Mouse (Mus musculus) megakaryocyte progenitor cell, adult 5-6 weeks (primary cell): ENCODE results near the gene Cdc20b. TPM values are rescaled to one million over a fixed set of nuclear protein-coding genes. Genes with fewer than 3 reads are reported as not detected.

ENCODE experiments used
- ATAC-seq: replicated peaks from 2 replicates; pipeline ENCODE4 v1.8.0; 2016; ENCODE audit warnings: mild to moderate bottlenecking, moderate TSS enrichment, inconsistent platforms; ENCODE audit not compliant: poor library complexity
- total RNA-seq, 2 experiments: library from RNA; stranded (forward) in 1 of 2; stranded (reverse) in 1 of 2; fragments of 157-497, 149-512 nt in 1 of 2; fragments of 200-1000 nt in 1 of 2; gene quantifications; 2 replicates each; pipeline versions ENCODE4 v1.2.3 to v1.2.4; 2015 to 2017

The Cdc20b gene
- total RNA-seq (2015) (not detected in 2 replicates), total RNA-seq (2017) (not detected in 2 replicates)

- peak; percentile 63 for ATAC-seq
These were observed at the start of gene Cdc20b for GRCm38 (mm10) chr13:113034950-113035421. Gene Cdc20b, plus strand, starts transcription at chr13:113035111.

GRCm38 (mm10) chr13:112985605-112986450 is 49.1 kb upstream of the Cdc20b start:
- ATAC-seq, result no peak

- ATAC-seq, result no peak
These were observed 48.4 kb upstream of the Cdc20b start for GRCm38 (mm10) chr13:112986451-112986950.

- peak; percentile 81 for ATAC-seq
These were observed 47.4 kb upstream of the Cdc20b start, which contains the start of gene Ccno for GRCm38 (mm10) chr13:112987532-112987943. Gene Ccno, plus strand, starts transcription at chr13:112987802.

GRCm38 (mm10) chr13:112987991-112988390 is 46.9 kb upstream of the Cdc20b start:
- no peak; the same call in 1 of the 2 replicates for ATAC-seq

GRCm38 (mm10) chr13:112988866-112989265 is 46.0 kb upstream of the Cdc20b start:
- no peak for ATAC-seq

- 0 out of 2 replicates have a peak, but pooled peaks have one; percentile 2 for ATAC-seq
These were observed 45.4 kb upstream of the Cdc20b start for GRCm38 (mm10) chr13:112989541-112989940.

- ATAC-seq, result peak; percentile 51
These were observed 44.6 kb upstream of the Cdc20b start for GRCm38 (mm10) chr13:112990346-112990745.

- no peak for ATAC-seq
These were observed 41.3 kb upstream of the Cdc20b start, which contains the start of gene Mcidas for GRCm38 (mm10) chr13:112993531-112994152. Gene Mcidas, plus strand, starts transcription at chr13:112993845.

GRCm38 (mm10) chr13:112994191-112994590 is 40.7 kb upstream of the Cdc20b start:
- ATAC-seq, result peak; percentile 66

GRCm38 (mm10) chr13:112996407-112996806 is 38.5 kb upstream of the Cdc20b start:
- no peak for ATAC-seq

GRCm38 (mm10) chr13:112997369-112997768 is 37.5 kb upstream of the Cdc20b start:
- no peak for ATAC-seq

GRCm38 (mm10) chr13:112998427-112999201 is 36.3 kb upstream of the Cdc20b start:
- peak; percentile 40 for ATAC-seq

- ATAC-seq, result no peak
These were observed 34.8 kb upstream of the Cdc20b start for GRCm38 (mm10) chr13:113000090-113000489.

- no peak for ATAC-seq
These were observed 34.2 kb upstream of the Cdc20b start for GRCm38 (mm10) chr13:113000576-113001318.

- no peak for ATAC-seq
These were observed 22.2 kb upstream of the Cdc20b start for GRCm38 (mm10) chr13:113012683-113013082.

GRCm38 (mm10) chr13:113013174-113013953 is 21.5 kb upstream of the Cdc20b start:
- ATAC-seq, result peak; percentile 58

GRCm38 (mm10) chr13:113021521-113021920 is 13.4 kb upstream of the Cdc20b start:
- peak; percentile 80 for ATAC-seq

GRCm38 (mm10) chr13:113022467-113022866 is 12.4 kb upstream of the Cdc20b start:
- no peak for ATAC-seq
